Mouse (Mus musculus) kidney, adult 2 months (tissue): ENCODE results near the gene Slit1. TPM values are rescaled to one million over a fixed set of nuclear protein-coding genes. Genes with fewer than 3 reads are reported as not detected.

Source experiments
- DNase-seq: peaks from one replicate; pipeline ENCODE4 v3.0.0; 2021
- H3K27ac ChIP-seq: fragments of 200-500 bp; 2 replicates; pipeline ENCODE4 v1.5.1; 2012; ENCODE audit warnings: low read depth, low read length, control low read depth, inconsistent platforms; ENCODE audit not compliant: insufficient read depth
- H3K27me3 ChIP-seq: fragments of 200-500 bp; replicated peaks from 2 replicates; pipeline ENCODE4 v1.6.1; 2012; ENCODE audit warnings: mild to moderate bottlenecking, moderate library complexity, low read length, inconsistent platforms; ENCODE audit not compliant: control insufficient read depth, insufficient read depth
- H3K36me3 ChIP-seq: fragments of 200-500 bp; 2 replicates; pipeline ENCODE4 v1.6.1; 2012; ENCODE audit warnings: mild to moderate bottlenecking, moderate library complexity, low read length, inconsistent platforms; ENCODE audit not compliant: control insufficient read depth, insufficient read depth
- H3K4me1 ChIP-seq: fragments of 200-500 bp; 2 replicates; pipeline ENCODE4 v1.6.1; 2011; ENCODE audit warnings: low read length; ENCODE audit not compliant: control insufficient read depth, insufficient read depth
- H3K4me3 ChIP-seq: fragments of 200-500 bp; 2 replicates; pipeline ENCODE4 v1.5.1; 2011; ENCODE audit warnings: mild to moderate bottlenecking, low read depth, low read length, control low read depth; ENCODE audit not compliant: insufficient read depth
- CTCF ChIP-seq: fragments of 200-500 bp; conservative IDR thresholded peaks from 2 replicates; pipeline ENCODE4 v1.5.1; 2011; ENCODE audit warnings: low read depth, mild to moderate bottlenecking, control low read depth, low read length, moderate library complexity, mixed read lengths; ENCODE audit not compliant: insufficient read depth, insufficient read length
- POLR2A ChIP-seq: fragments of 200-500 bp; IDR thresholded peaks from one replicate; pipeline ENCODE4 v1.6.1; 2011; ENCODE audit warnings: low read depth, low read length, control low read depth
- WGBS: fragments of 180-500 bp; shearing (Covaris S2); methylation state at CpG from one replicate; pipeline ENCODE4 v1.1.7; 2018; 5-methylcytosine and 5-hydroxymethylcytosine counted together
- polyA plus RNA-seq: library from polyadenylated mRNA; depleted of rRNA; stranded (reverse); fragments of >200 nt; gene quantifications from 2 replicates; pipeline ENCODE4 v1.2.3, GENCODE M21; 2012

The Slit1 gene
- polyA plus RNA-seq, 1 experiment: 0.17 TPM

DNA sequence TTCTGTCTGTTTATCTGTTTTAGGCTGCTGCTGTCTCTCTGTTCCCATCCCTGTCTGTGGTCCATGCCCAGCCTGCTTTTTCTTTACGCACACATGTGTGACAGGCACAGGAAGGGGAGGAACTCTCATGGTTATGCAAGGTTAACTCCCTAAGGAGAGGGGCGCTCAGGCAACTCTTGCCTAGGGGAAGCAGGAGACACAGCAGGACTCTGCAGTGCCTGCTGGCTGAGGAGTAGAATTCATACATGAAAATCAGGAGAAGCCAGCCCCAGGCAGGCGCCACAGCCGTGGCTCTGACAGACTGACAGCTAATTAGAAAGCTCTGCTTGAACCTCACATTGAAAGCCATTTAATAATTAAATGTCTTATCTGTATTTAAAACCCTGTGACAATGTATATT is 70.6 kb downstream of the Slit1 start:
- H3K4me3 ChIP-seq: no peak overlapping the region
- no peak overlapping the region for H3K27ac ChIP-seq
- 52% methylated on average over 4 of the region's 4 CpGs for WGBS
- H3K36me3 ChIP-seq: no peaks in the 10 kb centered on the region
- TF ChIP-seq POLR2A (no peak), CTCF (no peak)
- H3K27me3 ChIP-seq: no peaks in the 10 kb centered on the region
- H3K4me1 ChIP-seq: no peaks in the 10 kb centered on the region
- DNase-seq: no peak

DNA sequence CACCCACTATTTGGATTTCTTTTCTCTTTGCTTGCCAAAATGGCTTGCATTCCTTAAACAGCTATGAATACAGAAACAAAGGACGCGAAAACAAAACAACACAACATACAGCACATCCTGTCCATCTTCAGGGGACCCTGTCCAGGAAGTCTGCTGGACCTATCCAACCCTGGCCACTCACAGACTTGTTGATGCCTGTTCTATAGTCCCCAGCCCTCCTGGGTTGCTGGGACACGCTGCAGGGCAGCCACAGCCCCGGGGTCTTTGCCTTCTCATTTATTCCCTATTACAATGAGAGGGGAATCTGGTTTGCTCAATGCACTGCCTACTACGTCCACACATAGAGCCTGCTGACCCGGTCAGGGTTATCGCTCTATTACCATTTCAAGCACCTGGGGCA is 72.5 kb downstream of the Slit1 start:
- 66% methylated on average over 7 of the region's 7 CpGs for WGBS

DNA sequence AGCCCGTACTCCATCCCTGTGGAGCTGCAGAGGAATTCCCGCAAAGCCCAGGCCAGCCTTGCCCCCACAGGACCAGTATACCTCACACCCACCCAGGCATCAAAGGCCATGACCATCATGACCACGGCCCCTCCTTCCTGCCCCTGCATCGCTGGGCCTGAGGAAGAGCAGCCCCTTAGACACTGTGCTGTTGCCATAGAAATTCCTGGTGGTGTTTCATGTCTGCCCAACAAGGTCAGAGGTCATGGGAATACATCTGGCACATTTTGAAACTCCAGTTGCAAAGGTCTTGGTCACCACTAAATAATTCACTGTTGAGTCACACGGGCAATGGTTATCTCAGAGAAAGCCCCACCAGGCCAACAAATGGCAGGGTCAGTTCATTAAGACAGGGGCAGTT is 73.0 kb downstream of the Slit1 start:
- no peak overlapping the region for H3K4me3 ChIP-seq
- no peaks in the 10 kb centered on the region for H3K36me3 ChIP-seq
- H3K4me1 ChIP-seq: no peaks in the 10 kb centered on the region
- 32% methylated on average over 5 of the region's 5 CpGs for WGBS
- no peak for DNase-seq
- TF ChIP-seq POLR2A (no peak), CTCF (no peak)
- H3K27ac ChIP-seq: no peak overlapping the region
- no peaks in the 10 kb centered on the region for H3K27me3 ChIP-seq

More for the DNA sequence above, 72.5 kb downstream of the Slit1 start:
- no peak for DNase-seq
- Histone ChIP-seq H3K27ac (no peak overlapping the region), H3K4me1 (no peaks in the 10 kb centered on the region), H3K36me3 (no peaks in the 10 kb centered on the region), H3K4me3 (no peak overlapping the region), H3K27me3 (no peaks in the 10 kb centered on the region)
- TF ChIP-seq POLR2A (no peak), CTCF (no peak)

DNA sequence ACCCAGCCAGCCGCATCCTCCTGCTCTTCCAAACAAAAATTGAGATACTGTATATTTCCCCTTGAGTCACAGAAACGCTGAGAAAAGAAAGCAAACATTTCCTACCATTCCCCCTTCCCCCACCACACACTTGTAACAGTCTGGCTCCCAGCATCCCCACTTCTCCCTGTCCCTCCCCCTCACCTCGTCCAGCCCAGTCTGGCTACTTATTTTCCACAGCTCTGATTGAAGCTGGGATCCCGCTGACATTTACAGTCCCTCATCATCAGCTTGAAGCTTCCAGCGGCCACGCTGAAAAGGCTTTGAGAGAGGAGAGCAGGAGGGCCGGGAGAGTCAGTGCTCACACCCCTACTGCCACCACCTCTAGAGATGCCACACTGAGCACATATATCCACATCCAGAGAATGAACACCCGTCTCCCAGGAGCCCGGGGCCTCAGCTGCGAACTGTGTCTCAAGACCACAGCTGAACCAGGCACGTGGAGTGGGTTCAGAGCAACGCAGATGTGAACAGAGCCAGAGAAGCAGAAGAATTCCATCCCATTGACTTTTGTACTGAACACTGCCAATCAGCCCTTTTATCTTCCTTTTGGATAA is 73.6 kb downstream of the Slit1 start:
- Histone ChIP-seq H3K36me3 (no peaks in the 10 kb centered on the region), H3K4me3 (no peak overlapping the region), H3K27me3 (no peaks in the 10 kb centered on the region), H3K27ac (no peak overlapping the region), H3K4me1 (no peaks in the 10 kb centered on the region)
- no peak for DNase-seq
- TF ChIP-seq POLR2A: no peak
- TF ChIP-seq CTCF: no peak
- WGBS: 20% methylated on average over 12 of the region's 12 CpGs

DNA sequence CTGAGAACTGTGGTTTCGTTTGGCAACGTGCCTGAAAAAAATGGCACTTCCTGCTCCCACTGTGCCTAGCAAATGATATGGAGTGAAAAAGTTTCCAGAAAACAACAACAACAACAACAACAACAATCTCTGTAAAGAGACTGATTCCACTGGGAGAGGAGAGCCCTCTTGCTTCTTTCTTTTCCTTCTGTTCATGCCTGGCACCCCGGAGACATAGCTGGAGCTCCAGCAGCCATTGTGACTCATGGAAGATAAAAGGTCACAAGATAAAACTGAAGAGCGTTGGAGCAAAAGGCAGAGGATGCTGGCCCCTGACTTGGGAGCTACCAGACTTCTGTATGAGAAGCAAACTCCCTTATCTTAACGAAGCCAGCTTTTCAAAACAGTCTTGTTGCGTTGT is 75.9 kb downstream of the Slit1 start:
- H3K27me3 ChIP-seq: no peaks in the 10 kb centered on the region
- no peaks in the 10 kb centered on the region for H3K4me1 ChIP-seq
- WGBS: 63% methylated on average over 6 of the region's 6 CpGs
- H3K36me3 ChIP-seq: no peaks in the 10 kb centered on the region
- H3K4me3 ChIP-seq: no peak overlapping the region
- H3K27ac ChIP-seq: no peak overlapping the region
- no peak for DNase-seq
- TF ChIP-seq POLR2A (no peak), CTCF (no peak)

DNA sequence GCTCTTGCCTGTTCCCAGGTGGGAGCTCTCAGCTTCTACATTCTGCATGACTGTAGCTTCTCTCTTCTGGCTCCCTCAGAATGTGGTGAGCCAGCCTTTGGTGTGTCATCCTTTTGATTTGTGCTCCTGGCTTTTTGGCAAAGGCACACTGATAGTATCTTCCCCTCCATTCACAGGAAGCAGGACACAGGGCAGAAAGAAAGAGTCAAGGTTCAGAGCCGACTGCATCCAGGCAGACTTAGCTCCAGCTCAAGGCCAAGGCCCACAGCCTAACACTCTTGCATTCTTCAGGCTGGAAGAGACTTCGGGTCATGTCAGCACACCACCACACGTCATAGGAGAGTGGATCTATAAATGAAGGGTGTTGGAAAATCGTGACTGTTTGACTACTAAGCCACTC is 77.5 kb downstream of the Slit1 start:
- Histone ChIP-seq H3K27ac (no peak overlapping the region), H3K27me3 (no peaks in the 10 kb centered on the region), H3K4me1 (no peaks in the 10 kb centered on the region), H3K36me3 (no peaks in the 10 kb centered on the region), H3K4me3 (no peak overlapping the region)
- no peak for DNase-seq
- WGBS: 53% methylated on average over 4 of the region's 4 CpGs
- TF ChIP-seq CTCF: no peak
- no peak for TF ChIP-seq POLR2A

DNA sequence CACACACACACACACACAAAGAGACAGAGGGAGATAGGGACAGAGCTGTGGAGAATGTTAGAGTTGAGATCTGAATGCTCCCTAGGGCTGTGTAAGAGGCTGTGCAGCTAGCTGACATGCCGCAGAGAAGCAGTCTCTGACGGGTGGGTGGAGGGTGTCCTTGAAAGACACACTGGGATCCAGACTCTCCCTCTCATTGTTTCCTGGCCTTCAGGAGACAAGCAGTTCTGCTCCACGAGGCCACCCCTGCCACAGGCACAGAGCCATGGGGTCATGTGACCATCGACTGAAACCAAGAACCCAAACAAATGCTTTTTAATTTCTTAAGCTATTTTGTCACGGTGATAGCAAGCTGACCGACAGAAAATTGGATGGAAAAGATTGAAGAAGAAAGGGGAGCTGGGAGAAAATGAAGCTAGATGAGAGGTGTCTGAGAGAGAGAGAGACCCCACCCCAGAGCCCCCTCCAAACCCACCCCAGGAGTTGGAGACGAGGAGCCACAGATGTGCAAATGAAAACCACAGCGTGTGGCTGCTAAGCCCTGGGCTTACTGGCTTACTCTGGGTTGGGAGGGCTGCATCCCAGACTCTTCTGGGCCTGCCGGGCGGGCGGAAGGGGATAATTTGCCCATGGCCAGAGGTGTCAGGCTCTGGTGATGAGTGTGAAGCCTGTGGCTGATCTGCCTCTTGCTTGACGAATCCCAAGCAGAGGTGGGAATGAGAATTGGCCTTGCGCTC is 79.8 kb downstream of the Slit1 start:
- no peaks in the 10 kb centered on the region for H3K27me3 ChIP-seq

More for the DNA sequence above, 79.8 kb downstream of the Slit1 start:
- TF ChIP-seq POLR2A: no peak
- no peak for TF ChIP-seq CTCF
- no peak for DNase-seq
- no peak overlapping the region for H3K27ac ChIP-seq
- WGBS: 41% methylated on average over 13 of the region's 13 CpGs
- H3K4me3 ChIP-seq: no peak overlapping the region
- H3K36me3 ChIP-seq: no peaks in the 10 kb centered on the region
- no peaks in the 10 kb centered on the region for H3K4me1 ChIP-seq
